Mouse (Mus musculus) heart, postnatal 0 days (tissue): ENCODE measurements at regions not wholly inside any gene's neighbourhood (a gene's known extent, or its start where the extent isn't known, plus 50 kb on each side); places are given as distances from the start of the nearest gene placed in this dataset.

Experiments
- CTCF ChIP-seq: IDR thresholded peaks from 2 replicates; pipeline ENCODE4 v1.5.1; 2016; ENCODE audit warnings: antibody characterized with exemption, control low read depth, low read depth
- EP300 ChIP-seq: IDR thresholded peaks from 2 replicates; pipeline ENCODE4 v1.6.1; 2016; ENCODE audit warnings: antibody characterized with exemption, low read depth

DNA sequence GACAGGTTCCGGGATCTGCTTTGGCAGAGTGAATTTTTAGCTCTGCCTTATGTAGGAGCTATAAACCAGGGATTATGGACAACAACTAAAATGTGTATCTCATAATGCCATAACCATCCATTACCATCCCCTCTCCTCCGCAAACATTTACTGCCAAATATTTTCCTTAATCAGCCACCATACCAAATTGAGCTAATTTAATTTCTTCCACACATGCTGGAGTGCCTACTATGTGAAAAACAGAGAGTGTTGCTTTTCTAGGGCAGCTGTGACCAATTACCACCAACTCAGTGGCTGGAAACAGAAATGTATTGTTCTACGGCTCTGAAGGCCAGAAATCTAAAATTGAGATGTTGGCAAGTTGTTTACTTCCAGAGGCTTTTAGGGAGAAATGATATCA, 506.0 kb upstream of the Fam92a start:
- TF ChIP-seq CTCF (no peak), EP300 (no peak)
